Mouse (Mus musculus): ENCODE results near the gene Iglon5.

DNA sequence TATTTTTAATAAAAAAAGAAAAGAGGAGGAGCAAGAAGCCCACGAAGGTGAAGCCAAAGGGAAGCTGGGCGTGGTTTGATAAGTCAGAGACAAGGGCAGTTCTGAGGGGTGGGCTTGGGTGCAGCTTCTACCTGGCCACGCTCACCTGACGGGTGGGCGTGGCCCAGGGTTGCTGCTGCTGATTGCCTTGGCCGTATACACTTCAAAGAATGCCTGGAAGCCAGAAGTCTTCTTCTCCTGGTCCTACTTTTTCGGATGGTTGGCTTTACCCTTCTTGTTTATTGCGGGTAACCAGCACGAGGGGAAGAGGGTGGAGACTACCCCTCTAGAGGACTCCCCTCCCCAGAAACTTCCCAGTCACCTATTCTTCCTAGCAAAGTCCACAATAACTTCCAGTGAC, 47.2 kb downstream of the Iglon5 start:
- TF ChIP-seq CTCF (IDR thresholded peaks at IDR 0.05; ENCODE audit: low read depth) (no peak), EP300 (IDR thresholded peaks at IDR 0.05; ENCODE audit: low read depth) (no peak)

All from liver, embryonic 14.5 days (tissue).